Mouse (Mus musculus): ENCODE measurements at regions not wholly inside any gene's neighbourhood (a gene's known extent, or its start where the extent isn't known, plus 50 kb on each side); places are given as distances from the start of the nearest gene placed in this dataset.

GRCm38 (mm10) chr4:33640576-33641255 is 283.7 kb upstream of the Cnr1 start:
- TF ChIP-seq POLR2A (IDR thresholded peaks at IDR 0.05; ENCODE audit: low read depth, low read length): no peak
- TF ChIP-seq CTCF (IDR thresholded peaks at IDR 0.05; ENCODE audit: extremely low read depth, insufficient read length, insufficient replicate concordance, low read depth, low read length): no peak

Measured in small intestine, adult 2 months (tissue).